Mouse (Mus musculus) erythroblast, embryonic 14.5 days (primary cell): ENCODE measurements around the gene Npvf.

Experiments used
- GATA1 ChIP-seq: IDR thresholded peaks from 2 replicates; pipeline ENCODE4 v1.6.1; 2012; ENCODE audit warnings: low read length, inconsistent platforms, mixed read lengths
- TAL1 ChIP-seq: IDR thresholded peaks from 3 replicates; pipeline ENCODE4 v1.6.1; 2012; ENCODE audit warnings: low read length, inconsistent platforms, mixed read lengths

DNA sequence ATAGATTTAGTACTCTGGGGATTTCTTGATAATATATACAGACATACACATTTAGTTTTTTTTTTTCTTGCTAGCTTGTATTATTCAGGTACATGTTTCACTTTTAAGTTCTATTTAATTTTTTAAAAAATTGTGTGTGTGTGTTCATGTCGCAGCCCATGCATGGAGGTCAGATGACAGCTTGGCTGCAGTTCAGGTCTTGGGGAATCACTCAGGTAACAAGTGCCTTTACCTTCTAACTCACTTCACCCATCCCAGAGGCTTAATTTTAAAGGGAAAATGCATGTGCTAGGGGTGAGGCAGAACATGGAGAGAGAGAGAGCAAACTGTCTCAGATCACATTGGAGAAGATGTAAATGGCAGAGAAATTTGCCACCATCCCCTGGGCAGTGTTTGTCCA is 2.2 kb upstream of the Npvf start:
- TF ChIP-seq GATA1 (no peak), TAL1 (no peak)
